Mouse (Mus musculus) heart, embryonic 16.5 days (tissue): ENCODE measurements around the gene Tra2a. TPM values are rescaled to one million over a fixed set of nuclear protein-coding genes. Genes with fewer than 3 reads are reported as not detected.
"Not testable (repeated sequence)": the region's sequence is repeated elsewhere in the genome, so short reads cannot be mapped to it uniquely, and the experiment has no call there.

Experiments
- ATAC-seq: fragments of 200-750 bp; cut with Nextera tagmentation; replicated peaks from 2 replicates; pipeline ENCODE4 v1.8.0; 2017; ENCODE audit warnings: moderate number of reproducible peaks; ENCODE audit not compliant: insufficient read depth, low FRiP score; ENCODE audit errors: extremely low read depth
- H3K27ac ChIP-seq: fragments of 300-500 bp; sonication (generic); 2 replicates; pipeline ENCODE4 v1.5.1; 2014; ENCODE audit warnings: mild to moderate bottlenecking, low read length, control low read depth, moderate library complexity
- H3K27me3 ChIP-seq: fragments of 300-500 bp; sonication (generic); 2 replicates; pipeline ENCODE4 v1.6.1; 2014; ENCODE audit warnings: low read length, mixed read lengths; ENCODE audit not compliant: control insufficient read depth, insufficient read depth
- H3K36me3 ChIP-seq: fragments of 300-500 bp; sonication (generic); 2 replicates; pipeline ENCODE4 v1.6.1; 2014; ENCODE audit not compliant: control insufficient read depth, insufficient read depth
- H3K4me1 ChIP-seq: fragments of 300-500 bp; sonication (generic); 2 replicates; pipeline ENCODE4 v1.6.1; 2014; ENCODE audit warnings: low read length, mixed read lengths; ENCODE audit not compliant: control insufficient read depth, insufficient read depth
- H3K4me2 ChIP-seq: fragments of 300-500 bp; sonication (generic); 2 replicates; pipeline ENCODE4 v1.6.1; 2014; ENCODE audit warnings: low read depth, mild to moderate bottlenecking, control low read depth, low read length
- H3K4me3 ChIP-seq: fragments of 300-500 bp; sonication (generic); 2 replicates; pipeline ENCODE4 v1.5.1; 2014; ENCODE audit warnings: mild to moderate bottlenecking, control low read depth, low read length
- H3K9ac ChIP-seq: fragments of 300-500 bp; sonication (generic); 2 replicates; pipeline ENCODE4 v1.6.1; 2014; ENCODE audit warnings: low read length, control low read depth
- H3K9me3 ChIP-seq: fragments of 300-500 bp; sonication (generic); replicated peaks from 2 replicates; pipeline ENCODE4 v1.6.1; 2016; ENCODE audit warnings: low read length; ENCODE audit not compliant: control insufficient read depth
- WGBS: fragments of 180-500 bp; shearing (Covaris S2); extraction: QIAGEN DNeasy Blood & Tissue Kit; methylation state at CpG from one replicate; pipeline ENCODE4 v1.1.7; 2014; 5-methylcytosine and 5-hydroxymethylcytosine counted together
- polyA plus RNA-seq: library from polyadenylated mRNA; unstranded; fragments of >200 nt; fragmentation: Nextera tagmentation; extraction: Ambion mirVana; gene quantifications from 2 replicates; pipeline ENCODE4 v1.2.1, GENCODE M21; 2015

The Tra2a gene
- polyA plus RNA-seq, 1 experiment from 2014 or later, result 69.8 TPM

DNA sequence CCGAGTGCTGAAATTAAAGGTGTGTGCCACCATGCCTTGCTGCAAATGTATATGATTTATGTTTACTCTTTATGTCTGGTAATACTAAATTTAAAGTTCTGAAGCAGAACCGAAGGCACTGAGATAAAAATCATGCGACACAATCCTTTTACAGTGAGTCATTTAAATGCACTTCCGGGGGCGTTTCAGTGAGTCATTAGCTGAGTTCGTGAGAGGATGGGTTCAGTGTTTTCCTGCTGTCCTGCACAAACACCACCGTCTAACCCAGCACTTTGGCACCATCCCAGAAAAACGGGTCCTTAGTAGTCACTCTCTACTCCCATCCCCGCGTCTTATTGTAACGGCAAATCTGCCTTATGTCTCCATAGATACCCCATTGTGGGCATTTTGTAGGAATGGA, 6.1 kb upstream of the Tra2a start:
- H3K27me3 ChIP-seq, result no peaks in the 10 kb centered on the region
- H3K4me2 ChIP-seq, result no peak overlapping the region
- H3K4me1 ChIP-seq, result no peaks in the 10 kb centered on the region
- H3K36me3 ChIP-seq, result no peaks in the 10 kb centered on the region
- WGBS, result 45% methylated on average over 11 of the region's 11 CpGs
- H3K4me3 ChIP-seq, result no peak overlapping the region
- no peaks in the 10 kb centered on the region for H3K9me3 ChIP-seq
- H3K27ac ChIP-seq, result no peak overlapping the region
- no peak for ATAC-seq
- no peak overlapping the region for H3K9ac ChIP-seq

GRCm38 (mm10) chr6:49269200-49269599, 5.4 kb upstream of the Tra2a start:
- Histone ChIP-seq H3K4me2 (no peak overlapping the region), H3K27me3 (no peaks in the 10 kb centered on the region), H3K4me1 (no peaks in the 10 kb centered on the region), H3K4me3 (no peak overlapping the region), H3K9ac (no peak overlapping the region), H3K9me3 (no peaks in the 10 kb centered on the region), H3K36me3 (no peaks in the 10 kb centered on the region), H3K27ac (no peak overlapping the region)
- whole genome bisulfite sequencing, result 13% methylated on average over 5 of the region's 5 CpGs
- ATAC-seq, result peak; percentile 81

DNA sequence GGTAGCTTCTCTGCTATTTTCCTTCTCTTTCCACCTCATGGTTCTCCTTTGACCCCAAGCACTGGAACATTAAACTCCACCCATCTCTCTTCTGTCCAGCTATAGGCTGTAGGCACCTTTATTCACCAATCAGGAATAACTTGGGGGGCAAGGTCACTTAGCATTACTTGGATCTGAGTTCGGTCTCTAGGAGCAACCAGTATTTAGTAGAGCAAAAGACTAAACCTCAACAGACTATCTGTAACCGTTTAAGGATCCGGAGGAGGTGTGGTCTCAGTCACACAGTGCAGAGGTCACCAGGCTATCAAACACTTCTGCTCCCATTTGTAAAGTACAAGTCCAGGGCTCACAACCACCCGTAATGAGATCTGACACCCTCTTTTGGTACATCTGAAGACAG, 3.9 kb upstream of the Tra2a start:
- H3K27ac ChIP-seq, result no peak overlapping the region
- H3K4me3 ChIP-seq, result no peak overlapping the region
- no peaks in the 10 kb centered on the region for H3K9me3 ChIP-seq
- H3K27me3 ChIP-seq, result no peaks in the 10 kb centered on the region
- no peaks in the 10 kb centered on the region for H3K36me3 ChIP-seq
- ATAC-seq, result no peak
- no peak overlapping the region for H3K4me2 ChIP-seq
- no peaks in the 10 kb centered on the region for H3K4me1 ChIP-seq
- no peak overlapping the region for H3K9ac ChIP-seq
- WGBS, result 45% methylated on average over 4 of the region's 4 CpGs

- 97% methylated on average over 1 of the region's 1 CpGs for WGBS
- peaks cover 16% of the 10 kb centered on the region for H3K4me1 ChIP-seq
- H3K27me3 ChIP-seq, H3K4me3 ChIP-seq, H3K36me3 ChIP-seq, H3K9me3 ChIP-seq, H3K27ac ChIP-seq, H3K9ac ChIP-seq, H3K4me2 ChIP-seq, ATAC-seq: not testable (repeated sequence)
Observed at GRCm38 (mm10) chr6:49265207-49265606, 1.4 kb upstream of the Tra2a start.

DNA sequence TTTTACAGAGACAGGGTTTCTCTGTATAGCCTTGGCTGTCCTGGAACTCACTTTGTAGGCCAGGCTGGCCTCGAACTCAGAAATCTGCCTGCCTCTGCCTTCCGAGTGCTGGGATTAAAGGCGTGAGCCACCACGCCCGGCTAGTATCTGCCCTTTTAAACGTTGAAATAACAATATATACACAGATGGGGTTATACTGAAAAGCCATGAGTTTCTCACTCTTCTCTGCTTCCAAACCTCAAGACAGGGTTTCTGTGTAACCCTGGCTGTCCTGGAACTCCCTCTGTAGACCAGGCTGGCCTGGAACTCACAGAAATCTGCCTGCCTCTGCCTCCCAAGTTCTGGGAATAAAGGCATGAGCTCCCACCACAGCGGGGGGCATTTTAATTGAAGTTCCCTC, 613 bp upstream of the Tra2a start:
- not testable (repeated sequence) for H3K9me3 ChIP-seq, H3K27me3 ChIP-seq, H3K9ac ChIP-seq, ATAC-seq, H3K4me3 ChIP-seq, H3K36me3 ChIP-seq, H3K27ac ChIP-seq
- 86% methylated on average over 7 of the region's 7 CpGs for WGBS
- Histone ChIP-seq H3K4me1 (peaks cover 22% of the 10 kb centered on the region), H3K4me2 (peak overlapping the region; percentile 57)

GRCm38 (mm10) chr6:49263081-49263846, 569 bp downstream of the Tra2a start:
- Histone ChIP-seq H3K4me2 (peak overlapping the region; percentile 69), H3K36me3 (no peaks in the 10 kb centered on the region), H3K4me3 (peak overlapping the region; percentile 69), H3K4me1 (peaks cover 28% of the 10 kb centered on the region), H3K27me3 (no peaks in the 10 kb centered on the region), H3K27ac (peak overlapping the region; percentile 98), H3K9me3 (no peaks in the 10 kb centered on the region), H3K9ac (peak overlapping the region; percentile 87)
- ATAC-seq, result peak; percentile 72
- under 1% methylated on average over 71 of the region's 71 CpGs for WGBS

DNA sequence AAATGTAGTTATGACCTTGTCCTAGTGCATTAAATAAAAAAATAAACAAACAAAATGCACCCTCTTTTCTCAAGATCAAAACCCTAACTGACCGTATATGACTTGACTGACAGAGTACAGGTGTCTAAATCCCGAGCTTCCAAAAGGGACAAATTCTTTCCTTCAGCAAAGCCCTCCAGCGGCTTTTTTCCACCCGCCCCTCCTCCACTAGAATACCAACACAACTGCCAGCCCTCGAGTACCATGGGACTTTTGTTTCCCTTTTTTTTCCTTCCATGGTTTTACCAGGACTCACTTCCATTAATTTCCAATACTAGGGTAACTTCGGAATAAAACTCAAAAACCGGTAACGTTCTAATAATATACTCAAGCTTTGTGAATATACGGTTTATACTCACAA, 1.4 kb downstream of the Tra2a start:
- peak overlapping the region; percentile 87 for H3K9ac ChIP-seq
- H3K4me2 ChIP-seq, result peak overlapping the region; percentile 69
- H3K27me3 ChIP-seq, result no peaks in the 10 kb centered on the region
- H3K9me3 ChIP-seq, result no peaks in the 10 kb centered on the region
- no peak for ATAC-seq
- peak overlapping the region; percentile 69 for H3K4me3 ChIP-seq
- H3K36me3 ChIP-seq, result no peaks in the 10 kb centered on the region; the same call in 1 of the 2 replicates
- peaks cover 33% of the 10 kb centered on the region for H3K4me1 ChIP-seq
- under 1% methylated on average over 9 of the region's 9 CpGs for WGBS
- no peak overlapping the region; the same call in 1 of the 2 replicates for H3K27ac ChIP-seq

- no peak overlapping the region; the same call in 1 of the 2 replicates for H3K9ac ChIP-seq
- H3K4me3 ChIP-seq, result no peak overlapping the region
- H3K9me3 ChIP-seq, result no peaks in the 10 kb centered on the region
- H3K27ac ChIP-seq, result 0 out of 2 replicates have a peak overlapping the region, but pooled peaks have one; percentile 18
- no peaks in the 10 kb centered on the region; the same call in 1 of the 2 replicates for H3K36me3 ChIP-seq
- ATAC-seq, result no peak
- H3K27me3 ChIP-seq, result no peaks in the 10 kb centered on the region
- 59% methylated on average over 5 of the region's 5 CpGs for WGBS
- H3K4me1 ChIP-seq, result peaks cover 36% of the 10 kb centered on the region
- H3K4me2 ChIP-seq, result no peak overlapping the region
Observed at GRCm38 (mm10) chr6:49259711-49260110, 4.1 kb downstream of the Tra2a start.

DNA sequence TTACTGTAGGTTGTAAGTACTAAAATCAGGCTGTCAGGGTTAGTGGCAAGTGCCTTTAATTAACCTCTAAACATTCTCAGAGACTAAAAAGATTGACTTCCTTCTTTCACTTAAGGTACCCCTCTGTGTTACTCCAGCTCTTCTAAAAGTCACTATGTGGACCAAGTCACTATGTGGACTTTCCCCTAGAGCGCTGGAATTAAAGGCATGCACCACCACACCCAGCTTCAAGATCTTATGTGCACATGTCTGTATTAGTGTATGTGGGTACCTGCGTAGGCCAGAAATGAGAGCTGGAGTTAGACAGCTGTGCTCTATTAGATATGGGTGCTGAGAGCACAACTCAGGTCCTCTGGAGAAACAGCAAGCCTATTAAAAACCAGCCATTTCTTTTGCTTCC, 6.0 kb downstream of the Tra2a start:
- no peaks in the 10 kb centered on the region for H3K9me3 ChIP-seq
- no peak for ATAC-seq
- H3K27ac ChIP-seq, result no peak overlapping the region
- peaks cover 36% of the 10 kb centered on the region for H3K4me1 ChIP-seq
- H3K9ac ChIP-seq, result no peak overlapping the region
- H3K27me3 ChIP-seq, result no peaks in the 10 kb centered on the region
- no peak overlapping the region for H3K4me3 ChIP-seq
- no peak overlapping the region for H3K4me2 ChIP-seq
- H3K36me3 ChIP-seq, result no peaks in the 10 kb centered on the region; the same call in 1 of the 2 replicates
- WGBS, result 82% methylated on average over 2 of the region's 2 CpGs
